Mouse (Mus musculus): ENCODE measurements around the gene Dclk3.

Dclk3 gene

DNA sequence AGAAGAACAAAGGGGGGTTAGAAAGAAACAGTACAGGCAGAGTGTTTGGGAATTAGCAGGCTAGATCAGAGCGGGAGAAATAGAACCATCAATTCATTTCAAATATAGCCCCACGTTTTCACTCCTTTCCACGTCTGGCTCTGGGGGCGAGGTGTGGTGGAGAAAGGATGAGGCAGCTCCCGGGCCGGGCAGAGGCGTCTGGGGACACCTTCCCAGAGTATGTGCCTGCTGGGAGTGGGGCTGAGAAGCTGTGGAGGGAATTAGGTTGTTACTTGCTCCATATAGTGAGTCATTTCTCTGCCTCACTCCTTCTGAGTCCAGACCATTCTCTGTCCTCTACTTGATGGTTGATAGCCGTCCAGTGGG lies 938 bp downstream of the Dclk3 start:
- DNase-seq (ENCODE audit: low read depth, low spot score), result no peak

DNA sequence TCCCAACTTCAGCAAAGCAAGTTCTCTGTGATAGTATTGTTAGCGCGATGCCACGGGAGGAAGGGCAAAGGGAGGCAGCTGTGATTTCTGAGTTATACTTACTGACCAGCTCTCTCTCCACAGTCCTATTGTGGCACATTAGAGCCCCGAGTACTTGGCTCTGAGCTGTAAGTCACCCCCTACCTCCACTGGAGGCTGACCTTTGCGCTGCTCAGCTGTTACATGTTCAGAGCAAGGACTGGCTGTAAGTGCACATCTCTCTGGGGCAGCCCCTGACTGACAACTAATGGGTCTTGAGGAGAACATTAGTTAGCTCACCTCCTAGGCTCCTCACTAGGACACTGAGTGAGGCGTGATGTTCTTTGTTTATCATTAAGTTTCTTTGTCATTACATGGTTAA lies 1.6 kb downstream of the Dclk3 start:
- no peak for DNase-seq (ENCODE audit: low read depth, low spot score)

DNA sequence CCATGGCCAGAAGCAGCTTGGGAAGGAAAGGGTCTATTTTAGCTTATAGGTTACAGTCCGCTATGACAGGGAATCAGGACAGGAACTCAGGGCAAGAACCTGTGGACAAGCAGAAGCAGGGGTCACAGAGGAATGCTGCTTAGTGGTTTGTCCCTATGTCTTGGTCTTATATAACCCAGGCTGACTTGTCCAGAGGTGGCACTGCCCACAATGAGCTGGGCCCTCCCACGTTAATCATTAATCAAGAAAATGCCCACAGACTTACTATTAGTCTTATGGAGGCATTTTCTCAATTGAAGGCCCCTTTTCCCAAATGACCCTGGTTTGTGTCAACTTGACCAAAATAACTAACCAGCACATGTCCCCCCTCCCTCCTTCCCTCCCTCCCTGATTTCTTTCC lies 2.3 kb downstream of the Dclk3 start:
- DNase-seq (ENCODE audit: low read depth, low spot score), result no peak

DNA sequence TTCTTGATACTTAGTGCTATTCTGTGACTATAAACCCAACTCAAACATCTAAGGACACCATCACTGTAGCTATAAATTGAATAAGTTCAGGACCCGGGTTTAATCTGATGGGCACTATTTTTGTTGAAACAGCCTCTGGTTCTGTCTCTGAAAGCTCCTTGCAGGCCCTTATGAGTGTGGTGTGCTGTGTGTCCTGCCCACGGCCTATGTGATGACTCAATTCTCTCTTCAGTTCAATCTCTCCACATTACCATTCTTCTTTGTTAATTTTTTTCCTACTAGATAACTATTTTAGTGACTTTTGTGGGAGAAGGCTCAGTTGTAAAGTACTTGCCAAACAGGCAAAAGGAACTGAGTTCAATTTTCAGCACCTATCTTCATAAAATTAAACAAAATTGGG lies 7.3 kb downstream of the Dclk3 start:
- DNase-seq (ENCODE audit: low read depth, low spot score), result no peak

DNA sequence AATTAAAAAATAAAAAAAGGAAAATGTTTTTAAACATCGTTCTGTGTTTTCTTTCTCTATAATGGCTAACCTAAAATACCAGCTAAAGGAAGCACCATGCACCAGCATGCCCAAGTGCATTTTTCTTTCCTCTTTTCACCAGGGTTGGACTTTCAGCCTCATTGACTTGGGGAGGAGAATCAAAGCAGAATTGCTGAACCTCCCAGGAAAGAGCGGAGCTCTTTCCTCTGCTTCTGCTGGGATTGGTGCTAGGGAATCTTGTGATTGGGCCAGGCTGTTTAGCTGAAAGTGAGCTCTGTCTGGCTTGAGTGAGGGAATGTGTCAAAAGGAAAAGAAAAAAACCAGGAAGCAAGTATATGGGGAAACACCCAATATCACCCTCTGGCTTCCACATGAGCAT lies 10.1 kb downstream of the Dclk3 start:
- no peak for DNase-seq (ENCODE audit: low read depth, low spot score)

DNA sequence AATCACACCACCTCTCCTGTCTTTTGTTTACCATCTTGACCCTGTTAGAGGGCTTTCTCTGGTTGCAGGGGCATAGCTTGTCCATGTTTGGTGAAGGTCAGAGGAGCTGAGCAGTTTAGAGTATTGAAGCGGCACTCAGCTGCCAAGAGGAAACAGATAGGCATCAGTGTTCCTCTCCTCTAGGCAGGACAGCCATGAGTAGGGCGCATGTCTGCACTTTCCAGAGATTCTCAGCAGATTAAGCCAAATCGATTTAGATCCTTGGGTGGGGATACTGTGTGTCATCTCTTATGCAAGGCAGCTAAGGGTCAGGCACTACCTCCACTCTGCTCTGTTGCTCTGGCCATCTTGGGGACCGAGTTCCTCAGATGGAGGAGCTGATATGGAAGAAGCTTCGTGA lies 11.0 kb downstream of the Dclk3 start:
- DNase-seq (ENCODE audit: low read depth, low spot score), result no peak

DNA sequence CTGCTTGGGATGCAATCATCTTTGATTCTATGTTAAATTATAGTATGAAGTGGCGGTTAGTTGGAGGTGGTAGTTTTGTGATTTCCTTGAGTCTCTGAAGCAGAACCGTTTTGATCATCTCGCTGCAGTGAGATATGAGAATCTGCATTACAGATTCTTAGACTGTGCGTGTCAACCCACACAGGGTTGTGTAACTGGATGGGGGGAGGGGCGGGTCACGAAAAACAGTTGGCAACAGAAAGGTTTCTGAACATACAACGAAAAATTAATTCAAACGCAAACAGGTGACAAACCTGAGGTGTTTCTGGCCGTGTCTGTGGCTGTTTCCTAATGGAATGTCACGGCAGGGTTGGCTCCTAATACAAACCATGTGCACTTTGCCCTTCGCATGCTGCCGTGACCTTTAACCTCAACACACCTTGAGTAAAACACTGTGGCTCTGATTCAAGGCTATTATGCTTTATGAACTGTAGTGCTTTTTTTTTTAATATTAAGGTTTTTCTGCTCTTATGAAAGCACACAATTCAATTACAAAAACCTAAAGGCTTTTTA lies 12.0 kb downstream of the Dclk3 start:
- peak; percentile 43 for DNase-seq (ENCODE audit: low read depth, low spot score)

DNA sequence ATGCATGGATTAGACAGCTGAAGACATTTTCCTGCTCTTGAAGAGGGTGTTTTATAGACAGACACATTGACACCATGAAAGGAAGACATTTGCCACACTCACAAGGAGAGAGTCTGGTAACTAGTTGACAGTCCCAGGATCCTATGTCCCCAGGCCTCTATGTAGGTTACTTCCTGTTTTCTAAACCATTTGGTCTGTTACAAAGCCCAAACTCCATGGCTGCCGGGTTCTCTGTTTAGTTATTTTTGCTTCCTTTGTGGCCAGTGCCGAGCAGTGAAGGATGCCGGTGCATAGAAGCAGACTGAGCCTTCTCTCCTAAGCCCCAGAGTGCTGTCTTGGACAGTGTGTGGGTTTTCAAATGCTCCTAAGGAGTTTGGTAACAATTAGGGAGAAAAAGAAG lies 15.0 kb downstream of the Dclk3 start:
- no peak for DNase-seq (ENCODE audit: low read depth, low spot score)

DNA sequence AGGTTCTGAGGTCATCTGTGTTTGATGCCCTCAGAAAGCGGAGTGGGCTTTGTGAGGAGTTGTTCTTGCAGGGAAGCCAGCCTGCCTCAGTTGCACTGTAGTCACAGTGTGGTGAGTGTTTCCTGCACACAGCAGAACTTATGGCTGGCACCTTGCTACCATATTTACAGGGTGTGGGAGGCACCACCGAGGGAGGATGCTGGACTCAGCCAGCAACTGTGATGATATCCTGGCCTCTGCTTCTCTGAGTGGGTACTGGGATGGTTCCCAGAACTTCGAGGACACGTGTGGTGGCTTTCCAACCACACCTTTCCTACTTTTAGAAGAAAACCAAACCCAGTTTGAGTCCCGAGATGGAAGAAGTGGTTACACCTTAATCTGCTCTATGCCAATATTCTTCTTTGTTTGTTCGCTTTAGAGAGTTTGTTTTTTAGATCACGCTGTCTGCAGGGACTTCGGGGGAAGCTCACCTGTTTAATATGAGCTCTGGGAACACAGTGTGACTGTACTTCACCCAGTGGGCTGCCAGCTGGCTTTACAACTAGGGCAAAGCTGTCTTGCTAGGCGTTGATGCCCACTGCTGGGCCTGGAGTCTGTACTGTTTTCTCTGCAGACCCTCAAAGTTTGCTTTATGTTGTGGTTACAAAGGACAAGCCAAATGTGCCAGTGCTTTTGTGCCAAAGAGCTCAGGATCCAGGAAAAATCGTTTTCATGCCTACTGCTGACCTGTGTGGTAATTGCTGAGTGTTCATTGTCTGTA lies 18.5 kb downstream of the Dclk3 start:
- no peak for DNase-seq (ENCODE audit: low read depth, low spot score)

DNA sequence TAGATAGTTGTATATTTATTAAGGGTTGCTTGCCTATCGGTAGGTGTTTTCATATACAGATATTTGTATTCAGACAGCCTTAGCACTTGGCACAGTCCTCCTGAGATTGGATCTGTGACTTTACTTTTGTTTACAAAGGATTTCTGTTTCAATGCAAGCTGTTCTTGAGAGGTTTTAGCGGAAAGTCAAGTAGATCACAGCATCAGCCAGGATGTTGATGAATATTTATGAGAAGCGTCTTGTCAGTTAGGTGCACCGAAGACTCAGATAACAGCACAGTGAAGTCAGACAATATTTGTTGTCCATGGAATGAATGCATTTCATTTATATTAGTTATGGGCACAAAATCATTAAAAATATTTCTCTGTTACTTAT lies 19.0 kb downstream of the Dclk3 start:
- no peak for DNase-seq (ENCODE audit: low read depth, low spot score)

DNA sequence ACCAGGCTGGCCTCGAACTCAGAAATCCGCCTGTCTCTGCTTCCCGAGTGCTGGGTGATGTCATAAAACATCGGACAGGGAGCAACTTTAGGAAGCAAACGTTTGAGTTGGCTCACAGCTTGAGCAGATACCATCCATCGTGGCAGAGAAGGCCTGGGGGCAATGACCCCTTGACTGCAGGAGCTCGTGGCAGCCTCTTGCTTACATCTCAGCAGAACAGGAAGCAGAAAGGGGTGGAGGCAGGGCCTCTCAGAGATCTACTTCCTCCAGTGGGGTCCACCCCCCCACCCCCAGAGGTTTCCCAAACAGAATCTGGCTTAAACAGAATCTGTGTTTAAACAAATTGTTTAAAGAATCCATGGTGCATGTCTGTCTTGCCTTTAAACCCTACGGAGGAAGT lies 20.6 kb downstream of the Dclk3 start:
- no peak for DNase-seq (ENCODE audit: low read depth, low spot score)

DNA sequence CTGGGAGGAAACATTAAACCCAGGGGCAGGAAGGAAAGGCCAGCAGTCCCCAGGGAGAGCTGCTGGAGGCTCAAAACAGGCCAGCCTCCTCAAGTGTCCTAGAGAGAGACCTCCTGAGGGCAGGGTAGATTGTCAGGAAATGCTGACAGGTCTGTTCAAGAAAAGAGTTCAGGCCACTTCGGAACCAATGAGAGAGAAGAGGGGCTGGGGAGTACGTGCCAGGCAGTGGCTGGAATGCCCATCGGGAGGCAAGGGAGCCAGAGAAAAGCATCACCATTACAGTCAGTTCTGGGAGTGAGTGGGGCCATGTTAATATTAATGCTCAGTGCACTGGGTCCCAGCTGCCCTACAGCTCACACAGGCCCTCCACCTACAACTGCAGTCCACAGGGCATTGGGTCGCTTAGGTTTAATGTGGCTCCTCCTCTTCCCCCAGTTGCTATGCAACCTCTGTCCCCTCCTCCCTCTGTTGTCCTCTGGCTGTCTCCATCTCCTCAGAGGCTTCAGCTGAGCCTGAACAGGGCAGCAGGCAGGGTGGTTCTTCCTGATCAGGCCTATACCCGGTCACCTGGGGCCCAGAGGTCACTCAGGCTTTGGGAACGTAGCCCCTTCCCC lies 21.4 kb downstream of the Dclk3 start:
- DNase-seq (ENCODE audit: low read depth, low spot score), result peak; percentile 36

DNA sequence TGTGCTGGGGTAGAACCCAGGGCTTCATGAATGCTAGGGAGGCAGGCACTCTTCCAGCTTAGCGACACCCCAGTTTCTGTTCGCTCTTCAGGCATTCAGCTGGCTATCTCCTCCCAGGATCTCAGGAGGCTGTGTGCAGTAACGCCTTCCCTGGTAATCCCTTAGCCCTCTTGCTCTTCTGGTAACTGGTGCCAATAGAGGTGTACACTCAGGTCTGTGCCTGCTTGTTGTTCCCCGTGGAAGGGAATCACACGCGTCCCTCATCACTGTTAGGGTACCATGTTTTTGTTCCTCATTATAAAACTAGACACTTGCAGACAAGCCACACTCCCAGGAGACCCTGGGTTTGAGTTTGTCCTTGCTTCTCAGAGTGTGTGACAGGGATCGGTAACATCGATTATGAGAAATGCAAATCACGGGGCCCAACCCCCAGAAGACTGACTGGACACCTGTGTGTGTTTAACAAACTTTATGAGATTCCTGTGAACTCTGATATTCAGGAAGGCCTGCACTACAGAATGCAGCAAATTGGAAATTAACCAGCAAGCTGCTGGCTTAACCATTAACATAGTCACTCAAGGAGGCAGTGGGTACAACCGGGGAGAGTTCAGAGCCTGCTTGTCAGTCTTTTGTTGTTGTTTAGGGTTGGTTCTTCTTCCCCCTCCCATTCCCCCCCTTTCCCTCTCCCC lies 22.7 kb downstream of the Dclk3 start:
- DNase-seq (ENCODE audit: low read depth, low spot score), result no peak

DNA sequence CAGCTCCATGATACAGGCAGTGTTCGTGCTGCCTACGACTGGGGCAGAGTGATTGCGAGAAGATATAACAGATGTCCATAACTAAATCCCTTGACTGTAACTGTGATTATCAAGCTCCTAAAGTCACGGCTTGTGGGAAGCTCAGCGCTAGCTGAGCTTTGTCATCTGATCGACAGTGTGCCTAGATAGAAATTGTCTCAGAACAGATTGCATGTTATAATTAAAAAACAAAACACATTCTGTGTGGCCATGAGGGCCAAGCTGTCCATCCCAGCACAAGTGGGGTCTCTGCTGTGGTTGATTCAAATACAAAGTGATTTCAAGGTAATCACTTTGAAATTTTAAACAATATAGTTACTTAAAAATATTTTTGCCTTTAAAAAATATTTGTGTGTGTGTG lies 26.8 kb downstream of the Dclk3 start:
- DNase-seq (ENCODE audit: low read depth, low spot score), result no peak

DNA sequence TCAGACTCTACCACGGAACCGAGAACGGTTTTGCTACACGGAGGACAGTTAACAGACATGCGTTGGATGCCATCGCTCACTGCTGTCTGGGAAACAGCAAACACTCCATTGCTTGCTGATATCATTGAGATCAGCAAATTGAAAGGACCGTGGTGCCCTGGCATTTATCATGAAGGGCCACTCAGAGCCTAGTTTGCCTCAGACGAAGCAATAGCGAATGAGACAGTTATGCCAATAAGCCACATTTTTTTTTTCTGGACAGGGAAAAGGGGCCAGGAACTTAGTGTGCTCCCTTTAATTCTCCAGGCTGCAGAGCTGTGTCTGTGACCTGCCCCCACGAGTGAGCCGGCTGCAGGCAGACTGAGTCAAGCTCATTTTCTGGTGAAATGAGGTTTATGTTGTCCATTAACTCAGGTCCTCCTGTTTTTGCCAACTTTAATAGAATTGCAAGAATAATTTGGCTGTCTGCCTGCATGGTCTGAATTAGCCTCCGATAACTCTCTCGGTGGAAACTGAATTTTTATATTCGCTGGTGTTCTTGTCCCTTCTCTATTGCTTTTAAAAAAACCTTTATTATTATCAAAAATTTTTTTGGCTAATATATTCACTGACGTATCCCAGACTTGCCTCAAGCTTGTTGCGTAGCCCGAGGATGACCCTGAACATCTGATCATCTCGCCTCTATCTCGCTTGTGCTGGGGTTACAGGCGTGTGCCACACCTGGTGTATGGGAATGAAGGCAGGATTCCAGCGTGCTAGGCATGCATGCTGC lies 35.0 kb downstream of the Dclk3 start:
- DNase-seq (ENCODE audit: low read depth, low spot score), result no peak

DNA sequence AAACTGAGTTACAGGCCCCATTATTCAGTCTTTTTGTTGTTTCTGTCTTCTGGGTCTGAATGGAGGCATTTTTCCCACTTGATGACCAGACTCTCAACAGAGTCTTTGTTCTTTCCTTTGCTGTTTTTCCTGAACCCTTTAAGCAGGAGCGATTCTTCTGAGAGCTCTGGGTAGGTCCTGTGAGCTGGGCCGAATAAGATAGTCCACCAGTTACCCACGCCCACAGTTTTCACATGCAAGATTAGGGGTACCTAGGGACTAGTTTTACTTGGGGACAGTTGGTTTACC lies 35.5 kb downstream of the Dclk3 start:
- DNase-seq (ENCODE audit: low read depth, low spot score), result no peak

DNA sequence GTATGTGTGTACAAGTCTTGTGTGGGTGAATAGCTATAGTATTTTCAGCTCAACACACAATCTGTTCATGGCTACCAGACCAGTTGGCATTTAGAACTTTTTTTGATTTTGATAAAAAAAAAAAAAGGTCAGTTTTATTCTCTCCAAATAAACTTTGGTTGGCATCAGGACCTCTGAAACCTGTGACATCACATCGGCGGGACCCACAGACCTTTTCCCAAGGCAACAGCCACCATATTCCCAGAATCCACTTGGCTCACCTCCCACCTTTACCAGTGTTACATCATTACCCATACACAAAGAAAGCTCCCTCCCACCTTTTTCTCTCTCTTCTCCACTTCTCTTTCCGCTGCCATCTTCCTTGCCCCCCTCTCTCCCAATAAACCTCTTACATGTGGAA lies 36.4 kb downstream of the Dclk3 start:
- DNase-seq (ENCODE audit: low read depth, low spot score), result no peak

DNA sequence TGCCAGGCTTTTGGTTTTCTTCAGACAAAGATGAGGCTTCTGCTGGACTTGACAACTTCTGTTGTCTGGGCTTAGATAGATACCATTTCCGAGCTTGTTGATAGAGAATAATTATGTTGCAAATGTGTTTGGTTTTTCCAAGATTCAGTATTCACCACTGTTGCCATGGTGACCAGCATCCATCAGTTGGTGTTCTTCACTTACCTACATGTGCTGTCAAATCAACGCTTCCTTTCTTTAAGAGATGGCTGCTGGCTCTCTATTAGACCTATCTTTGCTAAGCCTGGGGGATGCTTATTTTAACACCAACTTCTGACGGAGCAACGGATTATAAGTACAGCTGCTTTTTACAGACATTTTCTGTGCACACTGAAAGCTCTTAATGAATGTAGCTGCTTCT lies 37.1 kb downstream of the Dclk3 start:
- no peak for DNase-seq (ENCODE audit: low read depth, low spot score)

DNA sequence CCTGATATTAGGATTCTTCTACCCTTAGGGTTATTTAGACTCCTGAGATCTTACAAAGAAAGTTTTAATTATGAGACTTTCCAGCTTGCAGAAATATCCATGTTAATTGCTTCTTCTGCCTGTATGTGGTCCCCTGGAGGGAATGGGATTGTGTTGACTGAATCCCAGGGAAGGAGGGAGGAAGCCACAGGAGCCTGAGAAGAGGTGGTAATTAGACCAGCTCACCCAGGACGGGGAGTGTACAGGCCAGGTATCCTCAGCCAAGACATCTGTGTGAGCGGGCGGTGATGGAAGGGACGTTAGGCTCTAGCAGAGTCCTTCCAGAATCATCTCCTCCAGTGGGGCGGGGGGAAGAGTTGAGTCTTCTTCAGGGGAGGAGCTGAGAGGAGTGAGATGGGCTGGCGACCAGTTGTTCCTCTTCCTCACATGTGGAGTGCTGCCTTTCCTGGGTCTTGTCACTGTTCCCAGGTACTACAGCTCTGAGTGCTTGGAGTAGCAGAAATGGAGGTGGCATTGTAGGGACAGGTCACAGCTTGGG lies 37.7 kb downstream of the Dclk3 start:
- DNase-seq (ENCODE audit: low read depth, low spot score), result no peak

DNA sequence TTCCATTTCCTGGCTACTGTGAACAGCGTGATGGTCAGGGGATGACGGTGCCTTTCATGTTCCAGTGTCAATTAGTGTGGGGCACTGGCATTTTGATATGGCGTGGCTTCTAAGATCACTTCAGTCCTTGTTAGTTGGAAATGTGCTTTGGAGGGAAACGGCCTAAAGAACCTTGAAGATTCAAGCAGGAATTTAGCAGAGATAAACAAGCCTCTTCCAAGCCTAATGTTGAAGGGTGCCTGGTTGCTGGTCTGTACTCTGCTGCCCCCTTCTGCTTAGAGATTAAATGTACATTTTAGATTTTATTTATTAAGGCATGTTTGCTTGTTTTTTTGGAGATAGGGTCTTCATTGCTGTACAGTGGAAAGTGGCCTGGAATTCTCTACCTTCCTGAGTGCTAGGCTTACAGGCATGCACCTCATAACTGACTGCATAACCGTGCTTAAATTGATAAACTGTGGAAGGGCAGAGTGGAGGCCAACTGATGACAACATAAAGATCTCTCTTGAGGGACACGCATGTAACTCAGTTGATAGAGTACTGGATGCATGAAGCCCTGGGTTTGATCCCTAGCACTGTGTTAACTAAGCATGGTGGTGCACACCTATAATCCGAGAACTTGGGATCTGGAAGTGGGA lies 40.1 kb downstream of the Dclk3 start:
- DNase-seq (ENCODE audit: low read depth, low spot score), result no peak

DNA sequence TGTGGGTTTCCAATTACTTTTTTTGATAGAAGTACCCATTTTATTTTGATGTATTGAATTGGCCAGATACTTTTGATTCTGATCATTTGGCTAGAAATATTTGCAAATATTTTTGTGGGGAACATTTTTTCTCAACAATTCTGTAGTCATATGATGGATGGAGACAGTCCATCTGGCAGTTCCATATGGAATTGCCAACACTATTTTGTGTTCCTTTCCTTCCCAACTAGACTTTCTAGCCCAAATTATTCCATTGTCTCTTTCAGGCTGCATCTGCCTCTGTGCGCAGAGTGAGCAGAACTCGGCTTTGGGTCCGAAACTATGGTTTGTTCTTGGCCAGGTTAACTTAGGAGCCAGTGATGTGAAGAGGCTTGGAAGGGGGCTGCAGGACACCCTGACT lies 42.1 kb downstream of the Dclk3 start:
- DNase-seq (ENCODE audit: low read depth, low spot score), result no peak

All from forelimb bud, embryonic 11.5 days (tissue).